Mouse (Mus musculus): ENCODE data around the gene Chrd.
A peak's percentile ranks its signal among the peaks of the same experiment; 100 is the strongest.

Gene Chrd

GRCm38 (mm10) chr16:20732251-20732924 is 539 bp upstream of the Chrd start:
- DNase-seq (ENCODE audit: inconsistent age in 2 of 2, low spot score in 1 of 2), result peak in 1 of 2 experiments; percentile 65

DNA sequence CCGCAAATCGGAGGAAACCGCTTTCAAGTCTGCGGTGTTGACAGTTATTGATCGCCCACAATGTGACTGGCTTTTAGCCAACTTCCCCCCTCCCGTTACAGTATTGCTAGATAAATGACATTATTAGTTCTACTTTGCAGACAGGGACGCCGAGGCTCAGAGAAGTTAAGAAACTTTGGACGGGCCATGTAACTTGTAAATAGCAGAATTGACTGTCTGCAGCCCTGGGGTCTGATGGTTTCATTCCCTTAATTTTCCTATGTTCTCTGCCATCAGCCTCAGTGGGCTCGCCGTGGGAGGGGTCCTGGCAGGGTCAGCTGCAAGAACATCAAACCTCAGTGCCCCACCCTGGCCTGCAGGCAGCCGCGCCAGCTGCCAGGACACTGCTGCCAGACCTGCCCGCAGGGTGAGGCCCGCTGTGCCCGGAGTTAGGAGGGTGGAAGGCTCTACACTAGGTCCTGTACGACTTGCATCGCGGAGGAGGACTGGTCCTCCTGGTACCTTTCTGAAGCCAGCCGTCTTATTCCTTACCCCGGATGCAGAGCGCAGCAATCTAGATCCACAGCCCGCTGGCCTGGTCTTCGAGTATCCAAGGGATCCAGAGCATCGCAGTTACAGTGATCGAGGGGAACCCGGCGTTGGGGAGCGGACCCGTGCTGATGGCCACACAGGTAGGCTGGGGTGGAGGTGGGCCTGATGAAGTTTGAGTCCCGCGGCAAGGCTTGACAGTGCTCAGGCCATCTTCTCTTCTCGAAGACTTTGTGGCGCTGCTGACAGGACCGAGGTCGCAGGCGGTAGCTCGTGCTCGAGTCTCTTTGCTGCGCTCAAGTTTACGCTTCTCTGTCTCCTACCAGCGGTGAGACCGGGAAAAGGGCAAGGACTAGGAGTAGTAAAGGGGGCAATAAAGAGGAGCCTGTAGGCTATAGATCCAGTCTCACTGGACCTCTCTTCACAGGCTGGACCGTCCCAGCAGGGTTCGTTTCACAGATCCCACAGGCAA is 1.1 kb downstream of the Chrd start, which contains the start of gene Thpo:
Thpo (minus strand) TSS at position 781 of the 1,000 bp plus-strand sequence.
- DNase-seq (ENCODE audit: inconsistent age in 2 of 2, low spot score in 1 of 2), result peak in 1 of 2 experiments; percentile 54

DNA sequence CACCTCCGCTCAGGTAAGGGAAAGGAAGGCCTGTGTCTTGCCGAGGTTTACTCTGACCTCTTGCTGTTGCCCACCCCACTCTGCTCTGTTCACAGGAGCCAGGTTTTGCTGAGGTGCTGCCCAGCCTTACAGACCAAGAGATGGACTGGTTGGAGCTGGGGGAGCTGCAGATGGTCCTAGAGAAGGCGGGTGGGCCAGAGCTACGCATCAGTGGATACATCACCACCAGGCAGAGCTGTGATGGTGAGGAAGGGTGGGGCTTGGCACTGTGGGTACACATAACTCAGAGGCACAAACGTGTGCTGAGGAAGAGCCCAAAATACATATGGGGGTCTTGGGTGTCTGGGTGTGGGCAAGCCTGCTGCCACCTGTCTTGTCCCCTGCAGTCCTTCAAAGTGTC is 2.7 kb downstream of the Chrd start:
- DNase-seq (ENCODE audit: inconsistent age in 2 of 2, low spot score in 1 of 2), result no peak

- peak in 1 of 2 experiments; percentile 5 for DNase-seq (ENCODE audit: inconsistent age in 2 of 2, low spot score in 1 of 2)
These were observed 3.2 kb downstream of the Chrd start for GRCm38 (mm10) chr16:20736168-20736567.

DNA sequence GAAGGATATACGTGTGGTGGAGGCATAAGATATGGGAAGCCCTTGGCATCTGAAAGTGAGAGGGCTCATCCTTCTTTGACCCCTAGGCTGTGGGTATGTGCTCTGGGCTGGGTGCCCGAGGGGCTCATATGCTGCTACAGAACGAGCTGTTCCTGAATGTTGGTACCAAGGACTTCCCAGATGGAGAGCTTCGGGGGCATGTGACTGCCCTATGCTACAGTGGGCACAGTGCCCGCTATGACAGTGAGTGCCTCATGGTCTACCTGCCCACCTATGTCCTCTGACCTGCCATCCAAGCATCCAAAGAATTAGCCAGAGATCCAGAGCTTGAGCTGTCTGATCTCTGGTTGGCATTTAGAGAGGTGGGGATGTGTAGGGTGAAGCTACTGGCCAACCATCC is 3.9 kb downstream of the Chrd start:
- peak in 1 of 2 experiments; percentile 3 for DNase-seq (ENCODE audit: inconsistent age in 2 of 2, low spot score in 1 of 2)

- no peak for DNase-seq (ENCODE audit: inconsistent age in 2 of 2, low spot score in 1 of 2)
These were observed 6.9 kb downstream of the Chrd start for GRCm38 (mm10) chr16:20739845-20740244.

- DNase-seq (ENCODE audit: inconsistent age in 2 of 2, low spot score in 1 of 2), result peak; percentile 79 to 86
These were observed 13.7 kb downstream of the Chrd start for GRCm38 (mm10) chr16:20746641-20747040.

- DNase-seq (ENCODE audit: inconsistent age in 2 of 2, low spot score in 1 of 2), result no peak
These were observed 17.6 kb downstream of the Chrd start for GRCm38 (mm10) chr16:20750518-20750917.

GRCm38 (mm10) chr16:20756052-20756451 is 23.1 kb downstream of the Chrd start:
- peak; percentile 72 to 93 for DNase-seq (ENCODE audit: inconsistent age in 2 of 2, low spot score in 1 of 2)

- no peak for DNase-seq (ENCODE audit: inconsistent age in 2 of 2, low spot score in 1 of 2)
These were observed 24.5 kb downstream of the Chrd start for GRCm38 (mm10) chr16:20757385-20757784.

- DNase-seq (ENCODE audit: inconsistent age in 2 of 2, low spot score in 1 of 2), result peak; percentile 43 to 87
These were observed 28.8 kb downstream of the Chrd start for GRCm38 (mm10) chr16:20761681-20762080.

DNA sequence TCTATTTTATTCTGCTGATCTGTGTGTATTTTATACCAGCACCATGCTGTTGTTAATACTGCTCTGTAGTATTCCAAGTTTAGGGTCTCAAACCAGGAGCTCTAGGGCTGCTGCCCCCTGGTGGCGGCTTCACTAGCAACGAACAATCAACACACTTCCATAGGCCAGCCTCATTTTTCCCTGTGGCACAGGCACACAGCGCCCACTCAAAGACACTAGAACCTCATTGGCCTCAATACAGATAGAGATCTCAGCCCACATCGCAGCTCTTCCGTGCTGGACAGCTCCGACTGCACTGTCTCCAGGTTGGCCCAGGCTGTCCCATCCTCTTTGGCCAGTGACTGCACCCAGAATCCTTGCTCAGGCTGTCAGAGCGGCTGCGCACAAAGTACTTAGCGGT is 32.3 kb downstream of the Chrd start:
- peak; percentile 43 to 77 for DNase-seq (ENCODE audit: inconsistent age in 2 of 2, low spot score in 1 of 2)

GRCm38 (mm10) chr16:20775021-20775420 is 42.1 kb downstream of the Chrd start:
- no peak for DNase-seq (ENCODE audit: inconsistent age in 2 of 2, low spot score in 1 of 2)

DNA sequence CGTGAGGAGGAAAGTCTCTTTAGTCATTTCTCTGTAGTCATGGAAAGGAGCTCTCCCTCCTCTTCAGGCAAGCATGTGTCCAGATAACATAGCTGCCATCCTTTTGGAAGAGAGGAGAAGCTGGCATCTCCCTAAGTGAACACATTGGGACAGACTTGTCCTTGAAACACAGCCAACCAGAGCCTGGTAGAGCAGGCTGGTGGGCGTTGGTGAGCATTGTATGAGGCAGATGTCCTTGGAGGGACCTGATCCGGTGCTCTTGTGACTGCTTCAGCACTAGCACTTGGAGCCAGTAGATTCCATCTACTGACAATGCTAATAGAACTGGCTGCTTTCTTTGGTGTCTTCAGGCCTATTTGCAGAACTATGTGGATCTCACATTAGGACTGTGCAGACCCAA is 46.9 kb downstream of the Chrd start:
- peak; percentile 72 to 75 for DNase-seq (ENCODE audit: inconsistent age in 2 of 2, low spot score in 1 of 2)

GRCm38 (mm10) chr16:20781101-20781630 is 48.2 kb downstream of the Chrd start:
- no peak for DNase-seq (ENCODE audit: inconsistent age in 2 of 2, low spot score in 1 of 2)

DNA sequence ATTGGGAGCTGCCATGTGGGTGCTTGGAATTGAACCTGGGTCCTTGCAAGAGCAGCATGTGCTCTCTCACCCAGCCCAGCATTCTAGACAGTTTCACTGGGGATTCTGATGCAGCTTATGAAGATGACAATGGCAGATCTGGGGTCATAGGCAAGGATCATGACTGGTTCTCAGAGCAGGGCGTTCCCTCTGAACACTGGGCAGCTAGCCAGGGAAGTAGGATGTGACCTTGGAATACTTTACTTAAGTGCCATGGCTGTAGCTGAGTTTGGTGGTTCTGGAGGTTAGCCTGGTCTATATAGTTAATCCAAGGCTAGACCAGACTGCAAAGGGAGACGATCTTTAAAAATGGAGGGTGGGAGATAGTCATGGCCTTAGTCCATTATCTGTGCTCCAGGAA is 51.0 kb downstream of the Chrd start:
- no peak for DNase-seq (ENCODE audit: inconsistent age in 2 of 2, low spot score in 1 of 2)

- DNase-seq (ENCODE audit: inconsistent age in 2 of 2, low spot score in 1 of 2), result peak in 1 of 2 experiments; percentile 29
These were observed 51.8 kb downstream of the Chrd start for GRCm38 (mm10) chr16:20784754-20785153.

GRCm38 (mm10) chr16:20786556-20786955 is 53.6 kb downstream of the Chrd start:
- peak; percentile 38 to 48 for DNase-seq (ENCODE audit: inconsistent age in 2 of 2, low spot score in 1 of 2)

- DNase-seq (ENCODE audit: inconsistent age in 2 of 2, low spot score in 1 of 2), result no peak
These were observed 58.9 kb downstream of the Chrd start for GRCm38 (mm10) chr16:20791803-20792202.
